Mouse (Mus musculus) retina, postnatal 7 days (tissue): ENCODE results near the gene Nanos1.
A peak's percentile ranks its signal among the peaks of the same experiment; 100 is the strongest.

ENCODE experiments used
- DNase-seq: peaks from one replicate; pipeline ENCODE4 v3.0.0-alpha.2; 2012; ENCODE audit warnings: low read depth, low spot score

The Nanos1 gene

GRCm38 (mm10) chr19:60788214-60788960 is 32.6 kb downstream of the Nanos1 start:
- no peak for DNase-seq

- no peak for DNase-seq
These were observed 33.7 kb downstream of the Nanos1 start for GRCm38 (mm10) chr19:60789452-60789851.

- no peak for DNase-seq
These were observed 34.2 kb downstream of the Nanos1 start for GRCm38 (mm10) chr19:60789919-60790506.

- DNase-seq = peak; percentile 92
These were observed 34.9 kb downstream of the Nanos1 start, which contains the start of gene Eif3a for GRCm38 (mm10) chr19:60790551-60791161. Gene Eif3a, minus strand, starts transcription at chr19:60790658.

- DNase-seq = no peak
These were observed 35.4 kb downstream of the Nanos1 start for GRCm38 (mm10) chr19:60791164-60791563.

- DNase-seq = no peak
These were observed 37.5 kb downstream of the Nanos1 start for GRCm38 (mm10) chr19:60793170-60793707.

- DNase-seq = peak; percentile 56
These were observed 39.5 kb downstream of the Nanos1 start for GRCm38 (mm10) chr19:60795244-60795643.

- DNase-seq = no peak
These were observed 41.6 kb downstream of the Nanos1 start for GRCm38 (mm10) chr19:60797415-60797814.

- DNase-seq = no peak
These were observed 44.2 kb downstream of the Nanos1 start for GRCm38 (mm10) chr19:60799867-60800569.

- no peak for DNase-seq
These were observed 49.1 kb downstream of the Nanos1 start for GRCm38 (mm10) chr19:60804903-60805302.
